Mouse (Mus musculus): ENCODE data around the gene F12. TPM values are rescaled to one million over a fixed set of nuclear protein-coding genes. Genes with fewer than 3 reads are reported as not detected.
A peak's percentile ranks its signal among the peaks of the same experiment; 100 is the strongest.
"Not testable (repeated sequence)": the region's sequence is repeated elsewhere in the genome, so short reads cannot be mapped to it uniquely, and the experiment has no call there.

Gene F12
- total RNA-seq, 2 experiments from 2014 or later: 0.13 TPM; not detected in 1

GRCm38 (mm10) chr13:55450511-55450980, 24.0 kb upstream of the F12 start:
- ATAC-seq (ENCODE audit: poor library complexity, severe bottlenecking): no peak

DNA sequence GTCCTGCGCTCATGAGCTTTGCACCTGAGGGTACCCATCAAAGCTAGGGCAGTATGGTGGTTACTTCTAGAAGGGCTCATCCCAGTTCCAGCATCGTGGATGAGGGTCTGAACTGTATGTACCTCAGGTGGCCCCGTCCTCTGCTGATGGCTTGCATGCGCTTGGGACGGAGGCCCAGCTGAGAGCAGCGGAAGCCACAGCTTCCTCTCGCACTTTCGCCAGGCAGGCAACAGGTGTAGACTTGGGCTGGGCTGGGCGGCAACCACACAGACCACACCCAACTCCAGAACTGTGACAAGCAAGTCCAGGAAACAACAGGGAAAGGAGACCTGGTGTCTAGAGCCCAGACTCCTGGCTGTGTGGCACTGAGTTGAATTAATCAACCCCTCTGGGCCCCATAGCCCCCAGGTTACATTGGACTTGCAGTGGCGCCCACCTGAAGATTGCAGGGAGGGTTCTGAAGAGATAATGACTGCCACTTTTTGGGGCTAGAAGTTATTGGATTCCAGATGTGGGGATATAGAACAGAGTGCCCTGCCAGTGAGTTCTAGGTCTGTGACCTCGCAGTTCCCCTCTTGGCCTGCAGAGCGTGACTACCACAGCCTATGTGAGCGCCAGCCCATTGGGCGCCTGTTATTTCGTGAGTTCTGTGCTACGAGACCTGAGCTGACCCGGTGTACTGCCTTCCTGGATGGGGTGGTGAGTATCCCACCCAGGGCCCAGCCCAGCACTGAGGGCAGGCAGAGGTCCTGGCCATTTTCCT, 23.3 kb upstream of the F12 start:
- ATAC-seq (ENCODE audit: poor library complexity, severe bottlenecking): peak; percentile 33

DNA sequence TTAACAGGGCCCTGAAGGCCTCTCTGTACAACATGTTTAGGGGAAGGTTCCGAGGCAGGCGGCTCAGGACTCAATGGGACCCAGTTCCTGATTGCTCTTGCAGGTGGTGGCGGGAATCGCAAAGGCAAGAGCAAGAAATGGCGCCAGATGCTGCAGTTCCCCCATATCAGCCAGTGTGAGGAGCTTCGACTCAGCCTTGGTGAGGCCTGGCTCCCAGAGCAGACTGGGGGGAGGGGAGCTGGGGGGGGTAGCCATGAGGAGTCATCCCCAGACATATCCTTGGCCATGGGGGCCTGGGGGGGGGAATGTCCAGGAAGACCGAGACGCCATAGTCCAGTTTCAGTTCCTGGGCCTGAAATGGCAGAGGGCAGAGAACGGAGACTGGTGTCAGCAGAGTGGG, 22.6 kb upstream of the F12 start:
- no peak for ATAC-seq (ENCODE audit: poor library complexity, severe bottlenecking)

- no peak for ATAC-seq (ENCODE audit: poor library complexity, severe bottlenecking)
These were observed 21.5 kb upstream of the F12 start for GRCm38 (mm10) chr13:55448131-55448530.

DNA sequence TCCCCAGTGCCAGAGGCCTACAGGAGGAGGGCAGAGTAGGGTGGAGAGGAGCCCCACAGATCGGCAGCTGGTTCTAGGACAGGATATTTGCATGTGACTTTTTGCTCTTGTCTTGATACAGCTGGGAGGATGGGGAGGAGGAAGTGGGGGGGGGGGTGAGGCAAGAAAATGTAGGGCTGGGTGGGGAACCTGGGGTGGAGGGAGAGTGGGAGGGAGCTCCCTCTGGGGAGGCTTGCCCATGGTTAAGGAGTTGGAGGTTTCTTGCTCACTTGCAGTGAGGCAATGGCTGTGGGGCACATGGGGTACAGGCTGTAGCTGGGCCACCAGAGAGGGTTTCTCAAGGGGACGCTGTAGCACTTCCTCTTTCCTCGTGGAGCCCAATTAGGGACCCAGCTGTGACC, 20.9 kb upstream of the F12 start:
- peak; percentile 61 for ATAC-seq (ENCODE audit: poor library complexity, severe bottlenecking)

DNA sequence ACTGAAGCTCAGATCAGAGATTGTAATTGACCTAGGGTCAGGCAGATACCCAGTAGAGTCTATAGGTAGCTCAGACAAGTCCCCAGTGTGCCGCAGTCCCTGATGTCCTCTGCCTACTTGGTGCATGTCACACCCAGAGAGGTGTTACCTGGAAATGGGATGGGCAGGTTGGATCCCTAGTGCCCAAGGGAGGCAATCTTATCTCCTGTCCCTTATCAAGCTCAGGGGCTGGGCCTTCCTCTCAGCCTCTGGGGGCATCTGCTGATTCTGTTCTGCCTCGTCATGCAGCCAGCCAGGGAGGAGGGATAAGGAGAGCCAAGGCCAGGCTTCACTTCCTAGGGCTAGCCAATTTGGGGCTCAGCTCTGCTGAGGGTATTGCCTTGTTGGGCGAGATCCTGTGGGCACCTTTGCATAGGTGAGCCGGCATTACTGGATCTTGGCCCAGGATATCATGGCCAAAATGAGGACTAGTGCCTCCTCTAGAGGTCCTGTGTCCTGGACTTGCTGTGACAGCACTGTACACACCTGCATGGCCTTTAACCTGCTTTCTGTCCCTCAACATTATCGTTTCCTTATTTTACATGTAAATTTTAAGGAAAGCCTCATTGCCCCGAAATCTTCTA, 20.0 kb upstream of the F12 start:
- no peak for ATAC-seq (ENCODE audit: poor library complexity, severe bottlenecking)

GRCm38 (mm10) chr13:55445361-55446091, 18.9 kb upstream of the F12 start:
- no peak for ATAC-seq (ENCODE audit: poor library complexity, severe bottlenecking)

GRCm38 (mm10) chr13:55444937-55445315, 18.3 kb upstream of the F12 start, which contains the start of gene Grk6:
Grk6 (plus strand) TSS chr13:55445072.
- ATAC-seq (ENCODE audit: poor library complexity, severe bottlenecking): peak; percentile 75

- peak; percentile 28 for ATAC-seq (ENCODE audit: poor library complexity, severe bottlenecking)
These were observed 17.8 kb upstream of the F12 start for GRCm38 (mm10) chr13:55444286-55444936.

DNA sequence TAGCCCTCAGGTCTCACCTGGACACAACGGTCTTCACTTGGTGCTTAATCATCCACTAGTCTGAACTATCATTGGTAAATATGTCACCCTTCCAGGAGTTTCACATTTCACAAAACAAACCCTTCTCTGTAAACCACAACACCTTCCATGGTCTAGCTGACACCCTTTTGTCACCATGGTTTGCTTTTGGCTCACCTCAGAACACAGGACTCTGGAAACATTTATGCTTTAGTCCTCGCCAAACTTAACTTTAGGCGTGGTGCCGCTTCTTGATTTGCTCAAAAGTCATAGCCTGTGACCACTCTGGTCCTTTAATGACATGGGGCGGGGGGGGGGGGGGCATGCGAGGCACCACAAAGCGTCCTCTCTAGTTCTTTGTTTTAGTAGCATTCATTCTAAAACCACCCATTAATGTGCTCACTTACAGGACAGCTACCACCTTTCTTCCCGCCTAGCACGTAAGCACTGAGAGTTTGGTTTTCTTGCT, 17.2 kb upstream of the F12 start:
- no peak for ATAC-seq (ENCODE audit: poor library complexity, severe bottlenecking)

DNA sequence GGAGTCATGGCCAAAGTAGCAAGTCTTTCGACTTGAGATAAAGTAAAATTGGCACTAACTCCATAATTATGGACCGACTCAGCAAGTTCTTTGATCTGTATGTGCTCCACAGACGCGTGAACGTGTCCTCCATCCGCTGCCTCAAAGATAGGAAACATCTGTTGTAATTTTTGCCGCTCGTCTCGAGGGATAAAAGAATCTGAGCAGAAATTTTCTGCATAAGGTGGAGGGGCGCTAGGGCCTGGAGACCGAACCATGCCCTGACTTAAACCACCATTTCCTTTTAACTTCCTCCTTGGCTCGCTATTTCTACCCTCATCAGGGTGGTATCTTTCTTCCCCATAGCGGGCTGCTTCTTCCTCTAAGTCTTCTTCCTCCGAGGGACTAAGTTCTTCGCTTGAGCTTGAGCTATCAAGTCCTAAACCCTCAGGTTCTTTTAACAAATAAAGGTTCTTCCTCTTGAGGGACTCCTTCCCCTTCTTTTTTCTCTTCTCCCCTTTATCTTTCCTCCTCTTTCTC, 10.6 kb upstream of the F12 start:
- not testable (repeated sequence) for ATAC-seq (ENCODE audit: poor library complexity, severe bottlenecking)

- ATAC-seq (ENCODE audit: poor library complexity, severe bottlenecking): peak; percentile 61
These were observed 5.5 kb upstream of the F12 start for GRCm38 (mm10) chr13:55431889-55432685.

DNA sequence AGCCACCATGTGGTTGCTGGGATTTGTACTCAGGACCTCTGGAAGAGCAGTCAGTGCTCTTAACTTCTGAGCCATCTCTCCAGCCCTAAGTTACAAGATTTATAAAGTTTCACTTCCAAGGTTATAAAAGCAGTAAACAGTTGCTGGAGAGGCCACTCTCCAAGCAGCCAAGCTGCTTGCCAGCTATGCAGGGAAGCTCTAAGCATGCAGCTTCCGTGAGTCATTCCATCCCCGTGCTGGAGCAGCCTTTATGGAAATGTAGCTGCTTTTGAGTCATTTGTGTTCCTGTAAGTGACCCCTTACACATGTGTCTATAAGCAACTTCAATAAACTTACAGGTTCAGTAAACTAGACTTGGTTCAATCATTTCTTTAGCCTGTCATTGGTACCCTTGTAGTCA, 4.0 kb upstream of the F12 start:
- ATAC-seq (ENCODE audit: poor library complexity, severe bottlenecking): no peak

DNA sequence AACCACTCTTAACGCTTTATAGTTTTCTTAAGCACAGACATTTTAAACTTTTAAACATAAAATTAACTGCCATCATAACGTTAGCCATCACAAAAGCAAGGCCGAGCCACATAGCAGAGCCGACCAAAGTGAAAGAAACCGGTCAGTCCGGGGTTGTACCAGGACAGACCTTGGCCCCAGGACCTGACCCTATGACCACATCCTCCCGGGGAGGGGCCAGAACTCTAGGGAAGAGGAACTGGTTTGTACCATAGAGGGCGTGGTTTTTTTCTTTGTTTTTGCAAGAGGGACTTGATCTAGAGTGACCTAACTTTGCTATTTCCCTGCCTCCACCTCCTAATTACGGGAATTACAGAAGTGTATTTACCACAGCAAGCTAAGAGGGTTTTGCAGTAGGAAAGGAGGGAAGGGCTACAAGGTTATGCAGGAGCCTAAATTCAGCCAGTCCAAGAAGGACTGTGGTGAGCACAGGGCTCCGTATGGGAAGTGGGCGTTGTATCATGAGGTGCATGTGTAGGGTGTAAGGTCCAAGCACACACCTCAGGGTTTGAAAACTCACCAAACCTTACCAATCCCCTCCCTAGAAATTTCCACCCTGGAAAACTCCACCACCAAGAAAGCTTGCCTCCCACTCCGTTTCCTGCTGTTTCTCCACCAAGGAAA, 2.8 kb upstream of the F12 start:
- peak; percentile 93 for ATAC-seq (ENCODE audit: poor library complexity, severe bottlenecking)

DNA sequence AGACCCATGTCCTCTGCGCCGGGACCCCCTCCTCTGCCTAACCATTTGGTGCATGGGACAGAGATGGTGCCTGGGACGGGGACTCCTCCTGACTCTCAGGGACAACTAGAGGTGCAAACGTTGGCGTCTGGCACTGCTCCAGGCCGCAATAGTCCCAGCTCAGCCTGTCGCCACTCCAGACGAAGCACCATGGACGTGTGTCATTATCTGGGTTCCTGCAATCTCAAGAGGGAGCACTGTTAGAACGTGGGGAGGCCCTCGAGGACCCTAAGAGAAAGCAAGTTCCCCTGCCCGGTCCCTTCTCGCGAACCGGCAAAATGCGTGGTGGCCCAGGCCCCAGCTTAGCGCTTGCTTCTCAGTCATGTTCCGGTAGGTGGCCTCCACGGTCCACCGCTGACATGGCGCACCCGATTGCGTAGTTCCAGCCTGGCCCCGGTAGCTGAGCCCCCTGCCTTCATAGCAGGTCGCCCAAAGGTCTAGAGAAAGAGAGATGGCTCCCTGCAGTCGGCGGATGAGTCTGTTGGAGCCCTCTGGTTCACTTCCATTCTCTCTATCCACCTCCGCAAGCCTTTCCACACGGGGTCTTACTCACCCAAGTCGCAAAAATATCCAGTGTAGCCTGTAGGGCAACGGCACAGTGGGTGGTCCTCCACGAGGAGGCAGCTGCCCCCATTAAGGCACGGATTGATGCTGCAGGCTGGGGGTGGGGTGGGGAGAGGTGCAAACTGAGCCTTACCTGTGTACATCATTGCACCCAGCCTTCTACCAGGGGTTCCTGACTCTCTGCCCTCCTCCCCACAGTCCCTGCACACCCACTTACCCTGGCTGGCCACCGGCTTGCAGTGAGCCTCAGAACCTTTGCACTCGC, 5.4 kb downstream of the F12 start:
- ATAC-seq (ENCODE audit: poor library complexity, severe bottlenecking): peak; percentile 80

DNA sequence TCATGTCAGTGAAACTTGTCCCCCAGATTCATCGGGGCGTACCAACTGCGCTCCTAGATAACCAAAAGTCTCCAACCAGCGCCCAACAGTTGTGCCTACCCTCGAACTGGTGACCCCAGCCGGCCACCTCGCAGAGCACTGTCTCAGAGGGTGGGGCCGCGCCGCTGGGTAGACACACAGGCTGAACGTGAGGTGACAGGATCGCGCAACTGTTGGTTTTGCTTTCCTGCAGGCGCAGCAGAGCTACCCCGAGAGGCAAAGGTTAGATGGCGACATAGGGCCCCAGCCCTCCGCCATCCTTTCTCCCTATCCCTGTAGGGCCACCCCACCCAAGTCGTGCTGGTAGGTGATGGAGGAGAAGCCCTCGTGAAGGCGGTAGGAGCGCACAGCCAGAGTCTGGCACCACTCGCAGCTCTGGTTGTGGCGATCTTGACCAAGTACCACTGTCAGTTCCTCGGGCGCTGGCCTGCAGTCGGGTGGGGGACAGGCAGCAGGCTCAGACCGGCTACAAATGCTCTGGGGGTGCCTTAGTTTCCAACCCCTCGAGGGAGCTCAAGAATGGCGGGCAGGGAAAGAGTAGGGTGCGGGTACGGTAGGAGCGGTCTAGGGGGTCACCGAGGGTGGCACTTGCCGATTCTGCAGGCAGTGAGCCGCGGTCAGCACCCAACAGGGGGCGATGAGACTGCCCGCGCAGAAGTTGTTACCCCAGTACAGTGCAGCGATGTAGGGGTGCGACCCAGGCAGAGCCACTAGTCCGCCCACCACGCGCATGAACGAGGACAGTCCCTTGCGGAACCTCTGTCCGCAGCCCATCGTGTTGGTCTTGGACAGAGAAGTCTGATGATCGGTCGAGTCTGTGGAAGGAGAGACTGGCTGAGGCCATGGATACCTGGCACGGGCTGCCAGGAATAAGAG, 6.3 kb downstream of the F12 start:
- ATAC-seq (ENCODE audit: poor library complexity, severe bottlenecking): peak; percentile 16

GRCm38 (mm10) chr13:55419142-55419541, 7.5 kb downstream of the F12 start:
- no peak for ATAC-seq (ENCODE audit: poor library complexity, severe bottlenecking)
